Mouse (Mus musculus): ENCODE data around the gene Atp6v0c.
A peak's percentile ranks its signal among the peaks of the same experiment; 100 is the strongest.

GRCm38 (mm10) chr17:24164566-24165259 lies 4.8 kb downstream of the Atp6v0c start:
- peak; percentile 35 for TF ChIP-seq CTCF (IDR thresholded peaks at IDR 0.05; ENCODE audit: low read depth)
- no peak for TF ChIP-seq EP300 (optimal IDR thresholded peaks at IDR 0.05)
